In genomic region chr6:35370356-35370755, GRCm38 (mm10) we compare ENCODE assay signal across 31 mouse cellular contexts. TPM values are rescaled to one million over a fixed set of nuclear protein-coding genes. Genes with fewer than 3 reads are reported as not detected.
DNase-seq lines count a peak whose midpoint lies in the region; ATAC-seq lines count a peak whose summit lies in the region.
"Had no signal": no experiment of that assay in that cellular context is flagged by ENCODE, and none has a peak within 500 bp of the region (broad histone marks: within the 10 kb centered on the region; RNA-seq: fewer than 3 reads in every experiment).

No protein-coding gene starts in this region.

- H3K27ac ChIP-seq in embryonic facial prominence, embryonic 13.5 days = no peak overlapping the region
- no peak overlapping the region for H3K27ac ChIP-seq in embryonic facial prominence, embryonic 10.5 days (replicated peaks)
- no peak overlapping the region for H3K27ac ChIP-seq in midbrain, embryonic 11.5 days (ENCODE audit: low read depth, low read length)
- no peak overlapping the region for H3K27ac ChIP-seq in midbrain, embryonic 16.5 days (ENCODE audit: low read length)
- H3K27ac ChIP-seq: embryonic facial prominence, embryonic 12.5 days; embryonic facial prominence, embryonic 15.5 days; forebrain, embryonic 10.5 days; forebrain, embryonic 13.5 days; forebrain, embryonic 15.5 days had no signal

- no peaks in the 10 kb centered on the region for H3K4me1 ChIP-seq in embryonic facial prominence, embryonic 13.5 days
- H3K4me1 ChIP-seq in embryonic facial prominence, embryonic 10.5 days = no peaks in the 10 kb centered on the region
- no peaks in the 10 kb centered on the region for H3K4me1 ChIP-seq in midbrain, embryonic 11.5 days (ENCODE audit: control insufficient read depth, insufficient read depth, low read length)
- H3K4me1 ChIP-seq in midbrain, embryonic 16.5 days (ENCODE audit: control insufficient read depth, insufficient read depth, low read length) = no peaks in the 10 kb centered on the region
- H3K4me1 ChIP-seq: embryonic facial prominence, embryonic 12.5 days; embryonic facial prominence, embryonic 15.5 days; forebrain, embryonic 10.5 days; forebrain, embryonic 13.5 days; forebrain, embryonic 15.5 days had no signal

- H3K9ac ChIP-seq in embryonic facial prominence, embryonic 13.5 days = no peak overlapping the region
- no peak overlapping the region for H3K9ac ChIP-seq in midbrain, embryonic 11.5 days (ENCODE audit: low read length)
- no peak overlapping the region for H3K9ac ChIP-seq in midbrain, embryonic 16.5 days (ENCODE audit: low read depth, low read length)
- H3K9ac ChIP-seq: embryonic facial prominence, embryonic 12.5 days; embryonic facial prominence, embryonic 15.5 days; forebrain, embryonic 13.5 days; forebrain, embryonic 15.5 days had no signal

- WGBS in embryonic facial prominence, embryonic 13.5 days = 94% methylated on average over 7 of the region's 7 CpGs
- WGBS in embryonic facial prominence, embryonic 10.5 days = 96% methylated on average over 7 of the region's 7 CpGs
- 92% methylated on average over 7 of the region's 7 CpGs for WGBS in midbrain, embryonic 11.5 days
- 93% methylated on average over 7 of the region's 7 CpGs for WGBS in midbrain, embryonic 16.5 days

- ATAC-seq in embryonic facial prominence, embryonic 13.5 days (ENCODE audit: insufficient number of reproducible peaks, insufficient read depth, low FRiP score, low TSS enrichment, low read depth) = 0 out of 2 replicates have a peak, but pooled peaks have one; percentile 37
- ATAC-seq in midbrain, embryonic 11.5 days (ENCODE audit: low FRiP score) = no peak
- no peak for ATAC-seq in midbrain, embryonic 16.5 days
- peak; percentile 9; the same call in 1 of the 2 replicates for ATAC-seq in megakaryocyte progenitor cell, adult 5-6 weeks (replicated peaks; ENCODE audit: poor library complexity)
- ATAC-seq: activated CD4-positive, CD25-positive, alpha-beta regulatory T cell, adult 4 months; CD4-positive, CD25-positive, alpha-beta regulatory T cell, adult 4 months; forebrain, embryonic 13.5 days; forebrain, embryonic 15.5 days; Patski had no signal

- no peaks in the 10 kb centered on the region for H3K36me3 ChIP-seq in embryonic facial prominence, embryonic 13.5 days
- no peaks in the 10 kb centered on the region for H3K36me3 ChIP-seq in embryonic facial prominence, embryonic 10.5 days (replicated peaks)
- H3K36me3 ChIP-seq in midbrain, embryonic 11.5 days (ENCODE audit: control insufficient read depth, insufficient read depth, low read length) = no peaks in the 10 kb centered on the region
- H3K36me3 ChIP-seq in midbrain, embryonic 16.5 days (ENCODE audit: control insufficient read depth, insufficient read depth, low read length) = no peaks in the 10 kb centered on the region
- H3K36me3 ChIP-seq: embryonic facial prominence, embryonic 12.5 days; embryonic facial prominence, embryonic 15.5 days; forebrain, embryonic 10.5 days; forebrain, embryonic 15.5 days; G1E had no signal

- no peak overlapping the region for H3K4me3 ChIP-seq in embryonic facial prominence, embryonic 13.5 days
- H3K4me3 ChIP-seq in embryonic facial prominence, embryonic 10.5 days = no peak overlapping the region
- H3K4me3 ChIP-seq in midbrain, embryonic 11.5 days (ENCODE audit: low read depth, low read length) = no peak overlapping the region
- H3K4me3 ChIP-seq in midbrain, embryonic 16.5 days (ENCODE audit: low read depth, low read length) = no peak overlapping the region
- H3K4me3 ChIP-seq: embryonic facial prominence, embryonic 12.5 days; embryonic facial prominence, embryonic 15.5 days; erythroblast, embryonic 14.5 days; forebrain, embryonic 10.5 days; forebrain, embryonic 13.5 days; forebrain, embryonic 15.5 days had no signal

- DNase-seq in embryonic facial prominence, embryonic 10.5 days (ENCODE audit: low spot score) = no peak
- peak; percentile 77 for DNase-seq in heart, adult 11 months
- no peak for DNase-seq in heart, adult 8-10 months (ENCODE audit: low spot score)
- peak; percentile 69 for DNase-seq in midbrain, embryonic 11.5 days (ENCODE audit: low spot score, missing footprints)
- no peak for DNase-seq in kidney, adult 8-10 months
- DNase-seq: adrenal gland, adult 8-10 months; adrenal gland, postnatal 14 days; adrenal gland, postnatal 36 days; B cell, adult 2 months; cerebellum, adult 11 months; cerebellum, adult 18-20 months; cerebellum, adult 8-10 months; cerebellum, adult 9-11 months; cerebellum, postnatal 14 days; cerebellum, postnatal 36 days; embryo, embryonic 11 days had no signal

- H3K4me2 ChIP-seq in embryonic facial prominence, embryonic 13.5 days = no peak overlapping the region
- no peak overlapping the region for H3K4me2 ChIP-seq in midbrain, embryonic 11.5 days
- H3K4me2 ChIP-seq in midbrain, embryonic 16.5 days (ENCODE audit: low read length) = no peak overlapping the region
- H3K4me2 ChIP-seq: embryonic facial prominence, embryonic 12.5 days; embryonic facial prominence, embryonic 15.5 days; forebrain, embryonic 13.5 days; forebrain, embryonic 15.5 days had no signal

- H3K9me3 ChIP-seq in embryonic facial prominence, embryonic 13.5 days = no peaks in the 10 kb centered on the region
- no peaks in the 10 kb centered on the region for H3K9me3 ChIP-seq in embryonic facial prominence, embryonic 10.5 days
- H3K9me3 ChIP-seq in midbrain, embryonic 11.5 days (ENCODE audit: control insufficient read depth, low read length) = no peaks in the 10 kb centered on the region
- H3K9me3 ChIP-seq in midbrain, embryonic 16.5 days (replicated peaks; ENCODE audit: control insufficient read depth, low read length, poor library complexity, severe bottlenecking) = no peaks in the 10 kb centered on the region
- H3K9me3 ChIP-seq: embryonic facial prominence, embryonic 12.5 days; embryonic facial prominence, embryonic 15.5 days; forebrain, embryonic 10.5 days; forebrain, embryonic 13.5 days; forebrain, embryonic 15.5 days; G1E had no signal

- no peaks in the 10 kb centered on the region for H3K27me3 ChIP-seq in embryonic facial prominence, embryonic 13.5 days
- no peaks in the 10 kb centered on the region for H3K27me3 ChIP-seq in embryonic facial prominence, embryonic 10.5 days (replicated peaks; ENCODE audit: low read depth, poor library complexity, severe bottlenecking)
- no peaks in the 10 kb centered on the region for H3K27me3 ChIP-seq in midbrain, embryonic 11.5 days (ENCODE audit: control insufficient read depth, insufficient read depth, low read length)
- H3K27me3 ChIP-seq in midbrain, embryonic 16.5 days (ENCODE audit: control insufficient read depth, insufficient read depth, low read depth, low read length) = no peaks in the 10 kb centered on the region
- H3K27me3 ChIP-seq: CH12.LX; embryonic facial prominence, embryonic 12.5 days; embryonic facial prominence, embryonic 15.5 days; forebrain, embryonic 13.5 days; forebrain, embryonic 15.5 days had no signal

RNA-seq across cellular contexts. Expression of gene Fam180a, which starts 44.4 kb away (rescaled TPM):
- polyA plus RNA-seq in embryonic facial prominence, embryonic 13.5 days (2015; fragmentation: Nextera tagmentation; extraction: Ambion mirVana) = 1.5 and 3.1 TPM in 2 replicates
- polyA plus RNA-seq in embryonic facial prominence, embryonic 10.5 days (2016; fragmentation: Nextera tagmentation; extraction: Ambion mirVana) = not detected in 2 replicates
- under 1 TPM; 0.44 to 0.62 (median 0.53) TPM for total RNA-seq in heart, adult 8-10 months (2022)
- not detected in 2 replicates for polyA plus RNA-seq in midbrain, embryonic 11.5 days (2014; fragmentation: Nextera tagmentation; extraction: Ambion mirVana)
- 1.5 and 1.7 TPM in 2 replicates for polyA plus RNA-seq in midbrain, embryonic 16.5 days (2015; fragmentation: Nextera tagmentation; extraction: Ambion mirVana)
- total RNA-seq in megakaryocyte progenitor cell, adult 5-6 weeks (2015) = not detected in 2 replicates
- total RNA-seq in megakaryocyte progenitor cell, adult 5-6 weeks (2017) = not detected in 2 replicates
- total RNA-seq: CH12.LX; common myeloid progenitor, adult 5-6 weeks; G1E had no signal
- polyA plus RNA-seq: activated CD4-positive, CD25-positive, alpha-beta regulatory T cell, adult 4 months; CD4-positive, CD25-positive, alpha-beta regulatory T cell, adult 4 months; embryonic facial prominence, embryonic 12.5 days; erythroblast, embryonic 14.5 days; forebrain, embryonic 10.5 days; forebrain, embryonic 13.5 days; G1E; Patski had no signal

Comparison
In these comparisons a context has a peak if more than half of its experiments do, and no peak if none do; other contexts are left out.
1. DNase-seq: peak in heart, adult 11 months (single experiment) and midbrain, embryonic 11.5 days (single experiment); none in embryonic facial prominence, embryonic 10.5 days (single experiment), heart, adult 8-10 months (single experiment) and kidney, adult 8-10 months (0 of 2).
2. ATAC-seq: peak in embryonic facial prominence, embryonic 13.5 days (single experiment) and megakaryocyte progenitor cell, adult 5-6 weeks (single experiment); none in midbrain, embryonic 11.5 days (single experiment) and midbrain, embryonic 16.5 days (single experiment).